Mouse (Mus musculus): ENCODE data around the gene Rcsd1.

GRCm38 (mm10) chr1:165682056-165682853 is 27.3 kb downstream of the Rcsd1 start:
- no peak for TF ChIP-seq RCOR1 (conservative IDR thresholded peaks at IDR 0.05; ENCODE audit: low read depth, low read length)
- TF ChIP-seq CTCF (conservative IDR thresholded peaks at IDR 0.05 in 1 of 2, IDR thresholded peaks at IDR 0.05 in 1 of 2; ENCODE audit: low read depth in 2 of 2, low read length in 2 of 2): no peak
- TF ChIP-seq E2F4 (IDR thresholded peaks at IDR 0.05; ENCODE audit: insufficient replicate concordance, low read depth, low read length): no peak
- TF ChIP-seq SMC3 (IDR thresholded peaks at IDR 0.05; ENCODE audit: low read depth, low read length): no peak
- TF ChIP-seq ELF1 (IDR thresholded peaks at IDR 0.05; ENCODE audit: low read depth, low read length): no peak
- TF ChIP-seq ETS1 (conservative IDR thresholded peaks at IDR 0.05; ENCODE audit: low read depth, low read length): no peak
